Mouse (Mus musculus) kidney, postnatal 4 days (tissue): ENCODE data around the gene Dhcr24.

Experiments
- DNase-seq, 2 experiments: peaks; one replicate each; pipeline ENCODE4 v3.0.0; 2021; ENCODE audit warnings: mixed read lengths in 2 of 2

The Dhcr24 gene

GRCm38 (mm10) chr4:106560213-106560845 lies 509 bp upstream of the Dhcr24 start:
- peak; percentile 32 to 64 for DNase-seq

- DNase-seq, result peak in 1 of 2 experiments; percentile 21
Observed at GRCm38 (mm10) chr4:106562006-106562405, 1.2 kb downstream of the Dhcr24 start.

- DNase-seq, result peak in 1 of 2 experiments; percentile 57
Observed at GRCm38 (mm10) chr4:106562837-106563790, 2.3 kb downstream of the Dhcr24 start.

GRCm38 (mm10) chr4:106564161-106564560 lies 3.3 kb downstream of the Dhcr24 start:
- no peak for DNase-seq

DNA sequence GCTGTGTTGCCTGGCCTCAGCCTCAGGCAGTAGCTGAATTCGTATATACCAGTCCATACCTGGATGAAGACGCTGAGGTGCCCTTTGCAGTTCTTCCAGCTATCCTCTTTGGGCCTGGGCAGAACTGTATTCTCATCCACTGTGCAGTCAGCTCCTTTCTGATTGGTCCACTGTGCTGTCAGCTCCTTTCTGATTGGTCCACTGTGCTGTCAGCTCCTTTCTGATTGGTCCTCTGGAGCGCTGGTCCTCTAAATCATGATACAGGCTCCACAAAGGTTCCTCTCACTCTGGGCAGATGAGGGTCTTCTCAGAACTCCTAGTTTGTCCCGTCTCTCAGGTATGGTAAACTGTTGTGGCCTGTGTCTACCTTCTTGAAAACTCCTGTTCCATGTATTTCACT lies 8.8 kb downstream of the Dhcr24 start:
- no peak for DNase-seq

DNA sequence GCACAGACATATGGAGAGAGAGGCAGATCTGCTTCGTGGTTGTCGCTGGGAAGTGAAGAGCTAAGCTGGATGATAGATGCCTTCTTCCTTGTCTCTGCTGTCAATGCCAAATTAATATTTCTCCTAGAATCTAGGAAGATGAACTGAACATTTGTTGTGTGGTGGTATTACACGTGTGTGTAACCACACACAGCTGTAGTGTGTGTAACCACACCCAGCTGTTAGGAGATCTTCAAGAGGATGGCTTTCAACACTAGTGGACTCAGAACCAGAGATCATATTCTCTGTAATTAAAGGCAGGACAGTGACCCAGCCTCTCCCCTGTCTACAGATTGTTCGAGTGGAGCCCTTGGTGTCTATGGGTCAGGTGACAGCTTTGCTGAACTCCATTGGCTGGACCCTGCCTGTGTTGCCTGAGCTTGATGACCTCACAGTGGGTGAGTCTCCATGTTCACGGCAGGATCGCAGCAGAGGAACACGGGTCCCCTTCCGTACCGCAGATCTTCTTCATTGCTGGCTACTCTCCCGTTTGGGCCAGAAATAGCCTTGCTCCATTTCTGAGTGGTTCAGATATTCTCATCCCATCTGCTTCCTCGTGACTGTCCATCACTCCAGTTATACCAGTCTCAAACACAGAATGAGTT lies 10.4 kb downstream of the Dhcr24 start:
- no peak for DNase-seq

DNA sequence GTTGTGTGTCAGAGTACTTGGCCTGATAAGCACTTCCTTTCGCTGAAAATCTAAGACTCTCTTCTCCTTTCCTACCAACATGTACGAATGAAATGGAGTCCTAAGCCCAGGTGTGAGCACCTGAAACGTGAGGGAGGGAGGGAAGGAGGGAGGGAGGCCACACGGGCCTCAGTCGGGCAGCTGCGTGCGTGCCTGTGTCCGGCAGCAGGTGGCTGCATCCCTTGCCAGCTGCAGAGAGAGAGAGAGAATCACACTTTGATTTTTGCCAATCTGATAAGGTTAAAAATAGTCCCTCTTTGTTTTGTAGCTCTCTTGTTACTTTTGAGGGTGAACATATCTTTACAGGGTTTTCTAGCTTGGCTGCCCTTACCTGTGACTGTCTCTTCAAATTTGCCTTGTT lies 14.2 kb downstream of the Dhcr24 start:
- no peak for DNase-seq

- DNase-seq, result peak in 1 of 2 experiments; percentile 40
Observed at GRCm38 (mm10) chr4:106577511-106577910, 16.7 kb downstream of the Dhcr24 start.

- no peak for DNase-seq
Observed at GRCm38 (mm10) chr4:106581176-106581864, 20.5 kb downstream of the Dhcr24 start.

GRCm38 (mm10) chr4:106581865-106582204 lies 21.0 kb downstream of the Dhcr24 start:
- no peak for DNase-seq

DNA sequence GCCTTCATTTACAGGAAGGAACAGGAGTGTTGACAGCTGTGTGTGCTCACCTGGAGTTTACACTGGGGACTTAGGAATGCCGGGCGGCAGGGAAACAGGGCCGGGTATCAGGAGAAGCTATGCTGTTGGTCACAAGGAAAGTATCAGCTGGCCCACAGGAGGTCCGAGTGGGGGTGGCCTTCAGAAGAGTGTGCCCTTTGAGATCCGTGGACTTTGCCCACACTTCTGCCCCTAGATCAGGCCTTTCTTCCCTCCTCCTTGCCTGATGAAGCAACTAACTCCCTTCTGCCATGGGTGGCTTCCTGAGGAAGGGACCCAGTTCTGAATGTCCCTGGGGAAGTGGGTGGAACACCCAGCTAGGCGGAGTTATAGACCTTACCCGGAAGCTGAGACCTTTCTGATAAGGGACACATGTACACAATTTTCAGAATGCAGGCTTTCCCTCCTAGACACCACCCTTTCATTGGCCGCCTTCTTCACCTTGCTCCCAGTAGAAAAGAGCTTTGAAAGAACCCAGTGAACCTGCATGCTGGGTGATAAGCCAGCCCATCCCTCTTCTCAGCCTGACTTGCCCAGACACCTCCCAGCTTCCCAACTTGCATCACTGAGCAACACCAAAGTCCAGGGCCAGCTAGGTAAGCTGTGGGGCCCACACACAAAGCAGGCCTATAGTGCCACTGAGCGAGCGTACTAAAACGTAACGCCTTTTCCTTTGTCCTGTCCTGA lies 21.8 kb downstream of the Dhcr24 start:
- peak in 1 of 2 experiments; percentile 62 for DNase-seq

DNA sequence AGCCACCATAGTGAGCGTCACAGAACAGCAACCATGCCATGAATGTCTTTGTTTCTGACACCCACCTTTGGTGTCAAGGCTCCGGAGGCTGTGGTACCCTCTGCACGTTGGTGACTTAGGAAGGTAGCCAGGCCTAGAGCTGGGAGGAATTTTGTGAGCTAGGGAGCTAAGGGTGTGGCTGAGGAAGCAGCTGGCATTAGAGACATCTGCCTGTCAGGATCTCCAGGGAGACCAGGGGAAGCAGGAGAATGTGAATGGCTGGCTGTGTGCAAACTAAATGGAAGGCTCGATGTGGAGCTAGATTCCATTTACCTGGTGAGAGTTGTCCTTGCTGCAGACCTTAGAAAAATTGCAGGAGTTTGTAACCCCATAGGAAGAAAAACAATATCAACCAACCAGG lies 23.8 kb downstream of the Dhcr24 start:
- no peak for DNase-seq

GRCm38 (mm10) chr4:106587075-106587474 lies 26.2 kb downstream of the Dhcr24 start:
- DNase-seq, result peak; percentile 39 to 68

DNA sequence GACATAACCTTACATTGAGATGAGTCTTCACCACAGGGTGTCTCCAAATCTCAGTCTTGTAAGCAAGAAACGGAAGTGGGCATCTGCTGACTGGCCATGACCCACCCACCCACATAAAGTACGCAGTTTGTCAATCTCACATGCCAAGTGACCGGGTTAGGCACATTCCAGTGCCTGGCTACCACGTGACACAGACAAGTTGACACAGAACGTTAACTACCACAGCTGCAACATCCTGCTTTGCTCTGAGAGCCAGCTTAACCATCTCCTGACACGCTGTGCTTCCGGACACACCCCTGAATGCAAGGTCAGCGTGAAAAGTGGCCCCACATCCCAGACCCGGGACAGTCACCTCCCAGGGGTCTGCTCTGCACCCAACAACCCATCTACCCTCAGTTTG lies 29.3 kb downstream of the Dhcr24 start:
- no peak for DNase-seq

GRCm38 (mm10) chr4:106590871-106591270 lies 30.0 kb downstream of the Dhcr24 start:
- no peak for DNase-seq

DNA sequence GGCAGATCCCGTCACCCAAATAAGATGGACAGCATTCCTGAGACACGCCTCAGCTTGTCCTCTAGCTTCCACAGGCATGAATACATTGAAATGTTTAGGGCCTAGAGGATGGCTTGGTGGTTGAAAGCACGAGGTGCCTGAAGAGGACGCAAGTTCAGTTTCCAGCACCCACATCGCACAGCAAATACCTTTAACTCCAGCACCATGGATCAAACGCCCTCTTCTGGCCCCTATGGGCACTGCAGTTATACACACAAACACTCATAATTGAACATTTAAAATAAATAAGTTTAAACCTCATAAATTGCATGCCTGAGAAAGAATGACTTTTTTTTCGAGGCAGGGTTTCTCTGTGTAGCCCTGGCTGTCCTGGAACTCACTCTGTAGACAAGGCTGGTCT lies 32.8 kb downstream of the Dhcr24 start:
- no peak for DNase-seq

- DNase-seq, result no peak
Observed at GRCm38 (mm10) chr4:106596200-106596599, 35.4 kb downstream of the Dhcr24 start.

- no peak for DNase-seq
Observed at GRCm38 (mm10) chr4:106597055-106597454, 36.2 kb downstream of the Dhcr24 start.

DNA sequence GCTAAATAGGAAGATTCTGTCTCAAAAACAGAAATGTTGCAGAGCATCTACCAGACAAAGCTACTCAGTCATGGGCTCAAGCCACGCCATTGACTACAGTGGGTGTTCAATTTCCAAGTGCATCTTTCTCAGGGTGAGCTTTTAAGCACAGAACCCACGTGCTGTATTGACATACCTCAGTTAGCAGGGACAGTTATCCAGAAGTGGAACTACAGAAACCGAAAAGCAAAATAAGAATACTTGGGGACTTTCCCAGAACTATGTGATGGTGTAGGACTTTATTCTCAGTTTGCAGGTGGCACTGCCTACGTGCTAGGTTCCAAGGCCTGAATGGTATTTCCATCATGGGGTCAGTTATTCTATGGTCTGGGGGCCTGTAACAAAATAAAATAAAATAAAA lies 36.9 kb downstream of the Dhcr24 start:
- DNase-seq, result no peak

GRCm38 (mm10) chr4:106599415-106599814 lies 38.6 kb downstream of the Dhcr24 start:
- no peak for DNase-seq

DNA sequence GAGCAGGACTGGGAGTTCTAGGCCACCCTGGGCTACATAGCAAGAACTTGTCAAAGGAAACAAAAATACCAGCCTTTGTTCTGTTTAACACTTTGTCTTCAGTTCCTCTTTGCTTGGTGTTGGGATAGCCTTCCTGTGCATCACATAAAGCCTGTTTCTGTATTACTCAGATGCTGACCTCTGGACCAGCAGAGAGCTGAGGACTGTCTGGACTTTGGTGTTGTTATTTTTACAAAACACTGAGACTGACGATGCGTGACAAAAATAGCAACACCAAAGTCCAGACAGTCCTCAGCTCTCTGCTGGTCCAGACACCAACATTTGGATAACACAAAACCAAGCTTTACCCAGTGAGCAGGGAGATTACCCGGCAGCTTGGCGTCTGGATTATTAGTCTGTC lies 39.9 kb downstream of the Dhcr24 start:
- DNase-seq, result no peak
